Mouse (Mus musculus) liver, embryonic 16.5 days (tissue): ENCODE data around the gene Adcy9. TPM values are rescaled to one million over a fixed set of nuclear protein-coding genes. Genes with fewer than 3 reads are reported as not detected.

Experiments used
- ATAC-seq: fragments of 200-750 bp; cut with Nextera tagmentation; 2 replicates; pipeline ENCODE4 v1.8.0; 2017; ENCODE audit warnings: low read depth, mild to moderate bottlenecking, moderate number of reproducible peaks, moderate library complexity
- H3K27ac ChIP-seq: fragments of 300-500 bp; sonication (generic); 2 replicates; pipeline ENCODE4 v1.5.1; 2014; ENCODE audit warnings: mild to moderate bottlenecking, low read length
- H3K27me3 ChIP-seq: fragments of 300-500 bp; sonication (generic); 2 replicates; pipeline ENCODE4 v1.6.1; 2014; ENCODE audit warnings: low read depth, low read length, mixed read lengths; ENCODE audit not compliant: control insufficient read depth, insufficient read depth
- H3K36me3 ChIP-seq: fragments of 300-500 bp; sonication (generic); 2 replicates; pipeline ENCODE4 v1.6.1; 2014; ENCODE audit warnings: mild to moderate bottlenecking; ENCODE audit not compliant: control insufficient read depth, insufficient read depth
- H3K4me1 ChIP-seq: fragments of 300-500 bp; sonication (generic); 2 replicates; pipeline ENCODE4 v1.6.1; 2014; ENCODE audit warnings: low read depth, low read length, mixed read lengths; ENCODE audit not compliant: control insufficient read depth
- H3K4me2 ChIP-seq: fragments of 300-500 bp; sonication (generic); 2 replicates; pipeline ENCODE4 v1.6.1; 2014; ENCODE audit warnings: low read depth, low read length, mixed read lengths
- H3K4me3 ChIP-seq: fragments of 300-500 bp; sonication (generic); 2 replicates; pipeline ENCODE4 v1.5.1; 2014; ENCODE audit warnings: low read depth, mild to moderate bottlenecking, low read length
- H3K9ac ChIP-seq: fragments of 300-500 bp; sonication (generic); 2 replicates; pipeline ENCODE4 v1.6.1; 2014; ENCODE audit warnings: low read depth, low read length
- H3K9me3 ChIP-seq: fragments of 300-500 bp; sonication (generic); replicated peaks from 2 replicates; pipeline ENCODE4 v1.6.1; 2016; ENCODE audit warnings: low read length; ENCODE audit not compliant: control insufficient read depth
- WGBS: fragments of 180-500 bp; shearing (Covaris S2); extraction: QIAGEN DNeasy Blood & Tissue Kit; methylation state at CpG from one replicate; pipeline ENCODE4 v1.1.7; 2014; ENCODE audit not compliant: insufficient replicate concordance; 5-methylcytosine and 5-hydroxymethylcytosine counted together
- polyA plus RNA-seq: library from polyadenylated mRNA; unstranded; fragments of >200 nt; fragmentation: Nextera tagmentation; extraction: Ambion mirVana; gene quantifications from 2 replicates; pipeline ENCODE4 v1.2.1, GENCODE M21; 2015

Gene Adcy9
- polyA plus RNA-seq, 1 experiment from 2014 or later, result 0.65 TPM

DNA sequence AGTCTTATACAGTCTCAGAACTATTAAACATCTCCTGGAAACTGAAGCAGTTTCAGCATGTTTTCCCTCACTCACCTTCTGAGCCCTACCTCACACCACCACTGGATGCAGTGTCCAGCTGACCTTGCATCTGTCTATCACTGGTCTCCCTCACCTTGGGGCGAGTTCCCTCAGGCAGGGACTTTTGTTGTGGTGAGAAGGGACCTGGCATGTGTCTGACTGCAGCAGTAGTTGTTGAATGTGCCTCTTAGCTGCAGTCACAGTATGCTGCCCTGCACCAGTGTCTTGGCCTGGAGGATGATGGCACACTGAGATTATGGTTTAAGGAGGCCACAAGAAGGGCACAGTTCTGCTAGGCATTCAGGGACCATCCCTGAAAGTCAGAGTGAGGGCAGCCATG lies 19.2 kb downstream of the Adcy9 start:
- Histone ChIP-seq H3K27me3 (no peaks in the 10 kb centered on the region), H3K4me1 (peaks cover 6% of the 10 kb centered on the region), H3K9ac (no peak overlapping the region), H3K27ac (no peak overlapping the region), H3K4me2 (no peak overlapping the region), H3K9me3 (no peaks in the 10 kb centered on the region), H3K36me3 (no peaks in the 10 kb centered on the region), H3K4me3 (no peak overlapping the region)
- no peak for ATAC-seq
- 38% methylated on average over 1 of the region's 1 CpGs for WGBS

DNA sequence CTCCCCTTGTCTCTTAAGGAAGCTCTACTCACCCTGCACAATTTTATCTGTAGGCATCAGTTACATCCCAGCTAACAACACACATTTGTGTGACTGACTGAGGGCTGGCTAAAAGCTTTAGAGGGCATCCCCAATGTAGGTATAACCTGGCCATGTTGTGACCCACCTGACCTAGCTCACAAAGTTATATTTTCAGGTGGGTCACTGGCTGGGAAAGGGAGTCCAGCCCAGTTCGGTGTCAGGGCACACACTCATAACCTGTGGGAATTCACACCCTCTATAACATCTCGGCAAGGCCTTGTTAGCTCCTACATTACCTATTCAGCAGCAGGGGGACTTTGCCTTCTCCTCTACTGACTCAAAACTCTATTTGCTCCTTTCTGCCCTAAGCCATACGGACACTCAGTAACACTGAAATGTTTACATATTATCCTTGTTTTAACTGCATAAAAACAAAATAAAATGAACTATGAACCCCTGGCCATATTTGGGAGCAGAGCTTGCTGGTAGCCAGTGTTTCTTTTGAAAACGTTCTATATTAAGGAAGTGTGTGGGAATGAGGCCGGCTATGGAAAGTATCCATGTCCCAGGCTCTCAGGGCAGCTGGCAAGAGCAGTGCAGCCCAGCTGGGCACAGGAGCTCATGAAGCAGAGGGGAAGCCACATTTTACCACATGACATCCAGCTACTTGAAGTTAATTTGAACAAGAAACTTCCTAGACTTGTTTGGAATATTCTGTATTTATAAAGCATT lies 20.7 kb downstream of the Adcy9 start:
- Histone ChIP-seq H3K27me3 (no peaks in the 10 kb centered on the region), H3K4me1 (no peaks in the 10 kb centered on the region; the same call in 1 of the 2 replicates), H3K27ac (no peak overlapping the region), H3K9me3 (no peaks in the 10 kb centered on the region), H3K4me2 (no peak overlapping the region), H3K4me3 (no peak overlapping the region), H3K36me3 (no peaks in the 10 kb centered on the region), H3K9ac (no peak overlapping the region)
- ATAC-seq, result no peak; the same call in 1 of the 2 replicates
- 61% methylated on average over 5 of the region's 5 CpGs for WGBS

DNA sequence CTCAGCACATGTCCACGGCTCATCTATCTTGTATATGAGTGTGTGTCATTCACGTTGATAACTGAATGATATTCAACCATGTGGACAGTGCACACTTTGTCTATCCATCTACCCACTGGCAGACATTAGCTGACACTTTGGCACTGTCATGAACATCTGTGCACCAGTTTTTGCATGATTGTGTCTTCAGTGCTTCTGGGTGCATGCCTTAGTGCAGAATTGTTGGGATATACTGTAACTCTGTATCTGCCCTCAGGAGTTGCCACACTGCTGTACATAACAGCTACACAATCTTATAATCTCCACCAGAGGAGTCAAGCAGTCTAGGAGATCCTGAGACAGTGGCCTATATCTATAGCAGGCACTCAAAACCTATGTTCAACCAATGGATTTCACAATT lies 21.5 kb downstream of the Adcy9 start:
- Histone ChIP-seq H3K36me3 (no peaks in the 10 kb centered on the region), H3K4me2 (no peak overlapping the region), H3K4me3 (no peak overlapping the region), H3K27me3 (no peaks in the 10 kb centered on the region), H3K9ac (no peak overlapping the region), H3K9me3 (no peaks in the 10 kb centered on the region), H3K27ac (no peak overlapping the region), H3K4me1 (no peaks in the 10 kb centered on the region; the same call in 1 of the 2 replicates)
- 27% methylated on average over 2 of the region's 2 CpGs for WGBS
- no peak for ATAC-seq

DNA sequence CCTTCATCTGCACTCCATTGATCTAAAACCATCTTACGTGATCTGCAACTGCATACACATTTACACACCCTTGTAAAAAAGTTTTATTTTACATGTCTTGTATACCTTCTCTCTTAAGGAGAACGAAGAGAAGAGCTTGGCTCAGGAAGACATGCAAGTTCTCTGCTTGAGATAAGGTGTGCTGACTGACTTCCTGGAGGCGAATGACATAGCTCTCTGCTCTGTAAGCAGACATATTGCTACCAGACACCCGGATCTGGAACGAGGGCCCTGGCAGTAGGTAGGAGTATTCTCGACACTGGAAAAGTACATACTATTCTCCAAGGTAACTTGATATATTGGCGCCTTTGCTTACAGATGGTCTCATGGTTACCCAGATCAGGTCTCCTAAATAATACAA lies 22.7 kb downstream of the Adcy9 start:
- Histone ChIP-seq H3K9ac (no peak overlapping the region), H3K27ac (no peak overlapping the region), H3K4me1 (no peaks in the 10 kb centered on the region; the same call in 1 of the 2 replicates), H3K4me2 (no peak overlapping the region), H3K36me3 (no peaks in the 10 kb centered on the region), H3K27me3 (no peaks in the 10 kb centered on the region), H3K4me3 (no peak overlapping the region), H3K9me3 (no peaks in the 10 kb centered on the region)
- ATAC-seq, result no peak
- 47% methylated on average over 7 of the region's 7 CpGs for WGBS

DNA sequence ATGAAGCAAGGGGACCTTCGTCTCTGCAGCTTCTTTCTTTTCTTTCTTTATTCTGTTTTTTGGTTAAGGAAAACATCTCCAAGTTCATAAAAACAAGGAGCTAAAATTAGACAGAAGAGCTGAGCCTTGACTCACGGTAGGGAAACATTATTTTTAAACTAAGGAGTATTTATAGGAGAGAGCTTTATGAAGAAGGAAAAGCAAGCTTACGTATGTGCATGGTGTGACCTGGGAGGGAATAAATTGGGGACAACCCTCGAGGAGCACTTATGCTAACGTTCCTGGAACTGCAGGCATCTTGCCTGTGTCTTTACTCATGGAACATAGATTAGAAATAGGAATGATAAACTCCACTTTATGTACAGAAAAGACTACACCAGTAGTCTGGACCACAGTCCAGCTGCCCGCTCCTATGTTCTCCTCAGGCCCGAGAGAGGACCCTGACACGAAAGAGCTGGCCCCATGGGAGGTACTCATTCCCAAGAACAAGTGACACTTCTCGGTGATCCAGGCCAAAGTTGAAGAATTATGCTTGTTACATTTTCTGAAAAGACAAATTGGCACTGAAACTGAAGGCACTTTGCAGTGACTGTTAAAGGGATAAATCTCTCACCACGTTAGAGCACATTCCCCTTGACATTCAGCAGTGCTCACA lies 24.5 kb downstream of the Adcy9 start:
- Histone ChIP-seq H3K27ac (no peak overlapping the region), H3K9ac (no peak overlapping the region), H3K9me3 (no peaks in the 10 kb centered on the region), H3K36me3 (no peaks in the 10 kb centered on the region), H3K4me1 (no peaks in the 10 kb centered on the region; the same call in 1 of the 2 replicates), H3K27me3 (no peaks in the 10 kb centered on the region), H3K4me3 (no peak overlapping the region), H3K4me2 (no peak overlapping the region)
- no peak for ATAC-seq
- WGBS, result 61% methylated on average over 10 of the region's 10 CpGs

DNA sequence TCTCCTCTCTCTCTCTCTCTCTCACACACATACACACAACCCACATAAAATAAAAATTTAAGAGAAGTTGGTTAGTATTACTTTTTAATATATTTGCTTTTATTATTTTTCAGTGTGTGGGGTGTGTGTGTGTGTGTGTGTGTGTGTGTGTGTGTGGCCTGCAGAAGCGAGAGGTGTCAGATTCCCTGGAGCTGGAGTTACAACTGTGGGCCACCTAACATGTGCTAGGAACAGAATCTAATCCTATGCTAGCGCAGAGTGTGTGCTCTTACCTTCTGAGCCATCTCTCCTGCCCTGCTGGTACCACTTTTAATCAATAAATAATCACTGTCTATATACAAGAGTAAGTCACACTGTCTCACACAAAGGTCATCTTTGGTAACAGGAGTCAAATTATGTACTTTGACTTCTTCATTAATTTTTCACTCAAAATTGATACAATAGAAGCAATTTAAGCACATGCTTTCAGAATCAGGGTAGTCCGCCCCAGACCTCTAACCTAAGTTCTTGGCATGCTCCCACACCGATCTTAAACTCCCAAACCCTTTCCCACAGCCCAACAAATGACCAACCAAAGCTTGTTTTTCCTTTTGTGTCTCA lies 25.2 kb downstream of the Adcy9 start:
- no peak overlapping the region for H3K4me3 ChIP-seq
- ATAC-seq, result no peak
- H3K27me3 ChIP-seq, result no peaks in the 10 kb centered on the region
- no peak overlapping the region for H3K27ac ChIP-seq
- no peaks in the 10 kb centered on the region; the same call in 1 of the 2 replicates for H3K4me1 ChIP-seq
- H3K9me3 ChIP-seq, result no peaks in the 10 kb centered on the region
- no peaks in the 10 kb centered on the region for H3K36me3 ChIP-seq
- H3K4me2 ChIP-seq, result no peak overlapping the region
- 66% methylated on average over 4 of the region's 4 CpGs for WGBS
- H3K9ac ChIP-seq, result no peak overlapping the region

DNA sequence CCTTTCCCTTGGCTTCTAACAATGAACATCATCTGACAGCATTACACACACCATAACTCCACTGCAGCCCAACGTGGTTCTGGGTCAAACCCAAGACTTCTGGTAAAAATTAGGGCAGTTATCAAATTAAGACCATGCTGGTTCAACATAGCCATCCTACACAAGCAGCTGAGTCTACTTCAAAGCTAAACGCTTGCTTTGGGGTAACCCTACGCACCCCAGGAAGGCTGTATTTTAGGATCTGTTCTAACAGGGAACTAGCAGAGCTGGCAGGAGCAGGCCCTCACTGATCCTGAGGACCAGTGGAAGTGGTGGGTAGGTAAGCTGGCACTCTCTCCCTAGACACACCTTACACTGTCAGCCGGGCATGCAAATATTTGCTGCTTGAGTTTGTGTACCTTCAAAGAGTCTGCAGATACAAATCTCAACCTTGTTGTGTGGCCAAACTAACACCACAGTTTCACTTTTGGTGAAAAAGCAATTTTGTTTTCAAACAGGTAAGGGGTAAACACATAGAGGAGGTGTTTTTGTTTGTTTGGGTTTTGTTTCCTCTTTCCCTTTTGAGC lies 36.7 kb downstream of the Adcy9 start:
- Histone ChIP-seq H3K4me3 (no peak overlapping the region), H3K9ac (no peak overlapping the region), H3K36me3 (no peaks in the 10 kb centered on the region), H3K9me3 (no peaks in the 10 kb centered on the region), H3K4me1 (no peaks in the 10 kb centered on the region), H3K27me3 (no peaks in the 10 kb centered on the region), H3K27ac (no peak overlapping the region), H3K4me2 (no peak overlapping the region)
- 51% methylated on average over 4 of the region's 4 CpGs for WGBS
- ATAC-seq, result no peak

DNA sequence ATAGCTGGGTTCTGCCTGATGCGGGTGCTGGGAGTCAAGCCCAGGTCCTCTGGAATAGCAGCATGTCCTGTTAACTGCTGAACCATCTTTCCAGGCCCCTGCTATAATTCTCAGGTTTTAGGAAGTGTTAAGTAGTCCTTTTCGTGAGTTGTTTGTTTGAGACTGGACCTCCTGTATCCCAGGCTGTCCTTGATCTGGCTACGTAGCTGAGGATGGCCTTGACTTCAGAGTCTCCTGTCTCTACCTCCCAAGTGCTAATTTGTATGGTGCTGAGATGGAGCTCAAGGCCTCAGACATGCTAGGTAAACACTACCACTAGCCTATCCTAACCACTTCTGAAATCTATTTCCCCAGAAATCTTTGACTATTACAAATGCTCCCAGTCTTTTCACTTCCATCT lies 37.9 kb downstream of the Adcy9 start:
- H3K9ac ChIP-seq, result no peak overlapping the region
- H3K27ac ChIP-seq, result no peak overlapping the region
- H3K4me2 ChIP-seq, result no peak overlapping the region
- 69% methylated on average over 3 of the region's 3 CpGs for WGBS
- no peak for ATAC-seq
- no peaks in the 10 kb centered on the region for H3K4me1 ChIP-seq
- no peaks in the 10 kb centered on the region for H3K36me3 ChIP-seq
- no peaks in the 10 kb centered on the region for H3K27me3 ChIP-seq
- no peaks in the 10 kb centered on the region for H3K9me3 ChIP-seq
- H3K4me3 ChIP-seq, result no peak overlapping the region

DNA sequence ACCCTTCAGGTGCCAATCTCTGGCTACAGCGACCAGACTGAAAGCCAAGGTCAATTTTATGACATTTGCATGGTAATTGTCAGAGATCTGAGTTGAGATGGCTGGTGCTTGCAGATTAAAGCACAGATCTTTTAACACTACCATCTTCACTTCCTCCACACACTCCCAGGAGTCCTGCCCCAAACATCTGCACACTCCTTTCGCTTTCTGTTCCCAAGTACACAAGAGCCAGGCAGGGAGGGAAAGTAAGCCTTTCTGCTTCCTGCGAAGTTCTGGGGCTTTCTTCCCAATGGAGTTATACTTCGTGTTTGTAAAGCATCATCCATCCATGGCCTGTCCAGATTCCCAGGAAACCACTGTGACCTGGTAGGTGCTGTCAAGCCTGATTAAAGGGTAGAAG lies 38.8 kb downstream of the Adcy9 start:
- Histone ChIP-seq H3K9ac (no peak overlapping the region), H3K4me2 (no peak overlapping the region), H3K27me3 (no peaks in the 10 kb centered on the region), H3K36me3 (no peaks in the 10 kb centered on the region), H3K4me1 (no peaks in the 10 kb centered on the region), H3K9me3 (no peaks in the 10 kb centered on the region), H3K27ac (no peak overlapping the region), H3K4me3 (no peak overlapping the region)
- WGBS, result 54% methylated on average over 4 of the region's 4 CpGs
- ATAC-seq, result no peak
